Mouse (Mus musculus): ENCODE data around the gene Fbxl5. TPM values are rescaled to one million over a fixed set of nuclear protein-coding genes. Genes with fewer than 3 reads are reported as not detected.

Fbxl5 gene
- polyA plus RNA-seq, 1 experiment from 2014 or later = 63.0 TPM

- H3K9me3 ChIP-seq (ENCODE audit: control insufficient read depth, low read length) = no peaks in the 10 kb centered on the region
- H3K4me1 ChIP-seq (ENCODE audit: control insufficient read depth, insufficient read depth, low read length) = no peaks in the 10 kb centered on the region; the same call in 1 of the 2 replicates
- no peak for ATAC-seq (ENCODE audit: insufficient number of reproducible peaks, low FRiP score, low TSS enrichment, low read depth)
- no peak overlapping the region for H3K4me3 ChIP-seq (ENCODE audit: low read depth, low read length)
- H3K27ac ChIP-seq (replicated peaks; ENCODE audit: low read depth, low read length) = no peak overlapping the region
- H3K27me3 ChIP-seq (ENCODE audit: control insufficient read depth, insufficient read depth, low read length) = no peaks in the 10 kb centered on the region
- H3K9ac ChIP-seq (ENCODE audit: low read length) = no peak overlapping the region
- DNase-seq (ENCODE audit: low spot score) = no peak
- no peaks in the 10 kb centered on the region for H3K36me3 ChIP-seq (ENCODE audit: control insufficient read depth, insufficient read depth, low read length)
- no peak overlapping the region for H3K4me2 ChIP-seq (ENCODE audit: low read depth, severe bottlenecking)
- 78% methylated on average over 4 of the region's 4 CpGs for WGBS
Measured at GRCm38 (mm10) chr5:43806914-43807313, 14.5 kb downstream of the Fbxl5 start.

GRCm38 (mm10) chr5:43806340-43806739 is 15.1 kb downstream of the Fbxl5 start:
- Histone ChIP-seq H3K27ac (replicated peaks; ENCODE audit: low read depth, low read length) (no peak overlapping the region), H3K4me1 (ENCODE audit: control insufficient read depth, insufficient read depth, low read length) (no peaks in the 10 kb centered on the region; the same call in 1 of the 2 replicates), H3K9me3 (ENCODE audit: control insufficient read depth, low read length) (no peaks in the 10 kb centered on the region), H3K9ac (ENCODE audit: low read length) (no peak overlapping the region), H3K4me2 (ENCODE audit: low read depth, severe bottlenecking) (no peak overlapping the region), H3K36me3 (ENCODE audit: control insufficient read depth, insufficient read depth, low read length) (no peaks in the 10 kb centered on the region), H3K4me3 (ENCODE audit: low read depth, low read length) (no peak overlapping the region), H3K27me3 (ENCODE audit: control insufficient read depth, insufficient read depth, low read length) (no peaks in the 10 kb centered on the region)
- no peak for DNase-seq (ENCODE audit: low spot score)
- 95% methylated on average over 7 of the region's 7 CpGs for WGBS
- ATAC-seq (ENCODE audit: insufficient number of reproducible peaks, low FRiP score, low TSS enrichment, low read depth) = no peak

- no peaks in the 10 kb centered on the region for H3K9me3 ChIP-seq (ENCODE audit: control insufficient read depth, low read length)
- no peak overlapping the region for H3K27ac ChIP-seq (replicated peaks; ENCODE audit: low read depth, low read length)
- H3K36me3 ChIP-seq (ENCODE audit: control insufficient read depth, insufficient read depth, low read length) = no peaks in the 10 kb centered on the region
- no peak overlapping the region for H3K4me3 ChIP-seq (ENCODE audit: low read depth, low read length)
- H3K4me1 ChIP-seq (ENCODE audit: control insufficient read depth, insufficient read depth, low read length) = no peaks in the 10 kb centered on the region; the same call in 1 of the 2 replicates
- no peak for ATAC-seq (ENCODE audit: insufficient number of reproducible peaks, low FRiP score, low TSS enrichment, low read depth)
- H3K27me3 ChIP-seq (ENCODE audit: control insufficient read depth, insufficient read depth, low read length) = no peaks in the 10 kb centered on the region
- DNase-seq (ENCODE audit: low spot score) = no peak
- H3K4me2 ChIP-seq (ENCODE audit: low read depth, severe bottlenecking) = no peak overlapping the region
- H3K9ac ChIP-seq (ENCODE audit: low read length) = no peak overlapping the region
- WGBS = 86% methylated on average over 2 of the region's 2 CpGs
Measured at GRCm38 (mm10) chr5:43805401-43805800, 16.0 kb downstream of the Fbxl5 start.

- Histone ChIP-seq H3K36me3 (ENCODE audit: control insufficient read depth, insufficient read depth, low read length) (no peaks in the 10 kb centered on the region), H3K9ac (ENCODE audit: low read length) (no peak overlapping the region), H3K27ac (replicated peaks; ENCODE audit: low read depth, low read length) (no peak overlapping the region), H3K4me2 (ENCODE audit: low read depth, severe bottlenecking) (no peak overlapping the region), H3K9me3 (ENCODE audit: control insufficient read depth, low read length) (no peaks in the 10 kb centered on the region), H3K27me3 (ENCODE audit: control insufficient read depth, insufficient read depth, low read length) (no peaks in the 10 kb centered on the region), H3K4me1 (ENCODE audit: control insufficient read depth, insufficient read depth, low read length) (no peaks in the 10 kb centered on the region), H3K4me3 (ENCODE audit: low read depth, low read length) (no peak overlapping the region)
- DNase-seq (ENCODE audit: low spot score) = no peak
- 90% methylated on average over 4 of the region's 4 CpGs for WGBS
- no peak for ATAC-seq (ENCODE audit: insufficient number of reproducible peaks, low FRiP score, low TSS enrichment, low read depth)
Measured at GRCm38 (mm10) chr5:43801798-43802197, 19.6 kb downstream of the Fbxl5 start.

- Histone ChIP-seq H3K4me3 (ENCODE audit: low read depth, low read length) (no peak overlapping the region), H3K9me3 (ENCODE audit: control insufficient read depth, low read length) (no peaks in the 10 kb centered on the region), H3K27me3 (ENCODE audit: control insufficient read depth, insufficient read depth, low read length) (no peaks in the 10 kb centered on the region), H3K36me3 (ENCODE audit: control insufficient read depth, insufficient read depth, low read length) (no peaks in the 10 kb centered on the region), H3K4me1 (ENCODE audit: control insufficient read depth, insufficient read depth, low read length) (no peaks in the 10 kb centered on the region), H3K9ac (ENCODE audit: low read length) (no peak overlapping the region), H3K27ac (replicated peaks; ENCODE audit: low read depth, low read length) (no peak overlapping the region), H3K4me2 (ENCODE audit: low read depth, severe bottlenecking) (no peak overlapping the region)
- ATAC-seq (ENCODE audit: insufficient number of reproducible peaks, low FRiP score, low TSS enrichment, low read depth) (no peak), DNase-seq (ENCODE audit: low spot score) (no peak)
Measured at GRCm38 (mm10) chr5:43801253-43801652, 20.2 kb downstream of the Fbxl5 start.

- Histone ChIP-seq H3K4me2 (ENCODE audit: low read depth, severe bottlenecking) (no peak overlapping the region), H3K27me3 (ENCODE audit: control insufficient read depth, insufficient read depth, low read length) (no peaks in the 10 kb centered on the region), H3K4me3 (ENCODE audit: low read depth, low read length) (no peak overlapping the region), H3K9ac (ENCODE audit: low read length) (no peak overlapping the region), H3K27ac (replicated peaks; ENCODE audit: low read depth, low read length) (no peak overlapping the region), H3K36me3 (ENCODE audit: control insufficient read depth, insufficient read depth, low read length) (no peaks in the 10 kb centered on the region), H3K4me1 (ENCODE audit: control insufficient read depth, insufficient read depth, low read length) (no peaks in the 10 kb centered on the region), H3K9me3 (ENCODE audit: control insufficient read depth, low read length) (no peaks in the 10 kb centered on the region)
- DNase-seq (ENCODE audit: low spot score) (no peak), ATAC-seq (ENCODE audit: insufficient number of reproducible peaks, low FRiP score, low TSS enrichment, low read depth) (no peak)
- WGBS = 62% methylated on average over 1 of the region's 1 CpGs
Measured at GRCm38 (mm10) chr5:43800700-43801099, 20.7 kb downstream of the Fbxl5 start.

GRCm38 (mm10) chr5:43799530-43799929 is 21.9 kb downstream of the Fbxl5 start:
- no peak overlapping the region for H3K4me3 ChIP-seq (ENCODE audit: low read depth, low read length)
- no peak for ATAC-seq (ENCODE audit: insufficient number of reproducible peaks, low FRiP score, low TSS enrichment, low read depth)
- WGBS = 88% methylated on average over 5 of the region's 5 CpGs
- H3K27ac ChIP-seq (replicated peaks; ENCODE audit: low read depth, low read length) = no peak overlapping the region
- no peak overlapping the region for H3K9ac ChIP-seq (ENCODE audit: low read length)
- no peak overlapping the region for H3K4me2 ChIP-seq (ENCODE audit: low read depth, severe bottlenecking)
- no peak for DNase-seq (ENCODE audit: low spot score)
- H3K4me1 ChIP-seq (ENCODE audit: control insufficient read depth, insufficient read depth, low read length) = no peaks in the 10 kb centered on the region
- no peaks in the 10 kb centered on the region for H3K36me3 ChIP-seq (ENCODE audit: control insufficient read depth, insufficient read depth, low read length)
- no peaks in the 10 kb centered on the region for H3K27me3 ChIP-seq (ENCODE audit: control insufficient read depth, insufficient read depth, low read length)
- no peaks in the 10 kb centered on the region for H3K9me3 ChIP-seq (ENCODE audit: control insufficient read depth, low read length)

- H3K27me3 ChIP-seq (ENCODE audit: control insufficient read depth, insufficient read depth, low read length) = no peaks in the 10 kb centered on the region
- WGBS = 85% methylated on average over 5 of the region's 5 CpGs
- DNase-seq (ENCODE audit: low spot score) = no peak
- H3K9ac ChIP-seq (ENCODE audit: low read length) = no peak overlapping the region
- ATAC-seq (ENCODE audit: insufficient number of reproducible peaks, low FRiP score, low TSS enrichment, low read depth) = no peak
- no peak overlapping the region for H3K4me3 ChIP-seq (ENCODE audit: low read depth, low read length)
- no peaks in the 10 kb centered on the region for H3K36me3 ChIP-seq (ENCODE audit: control insufficient read depth, insufficient read depth, low read length)
- H3K9me3 ChIP-seq (ENCODE audit: control insufficient read depth, low read length) = no peaks in the 10 kb centered on the region
- no peak overlapping the region for H3K27ac ChIP-seq (replicated peaks; ENCODE audit: low read depth, low read length)
- no peak overlapping the region for H3K4me2 ChIP-seq (ENCODE audit: low read depth, severe bottlenecking)
- no peaks in the 10 kb centered on the region for H3K4me1 ChIP-seq (ENCODE audit: control insufficient read depth, insufficient read depth, low read length)
Measured at GRCm38 (mm10) chr5:43792354-43792753, 29.1 kb downstream of the Fbxl5 start.

GRCm38 (mm10) chr5:43787976-43788752 is 33.3 kb downstream of the Fbxl5 start:
- 89% methylated on average over 9 of the region's 9 CpGs for WGBS
- Histone ChIP-seq H3K27ac (replicated peaks; ENCODE audit: low read depth, low read length) (no peak overlapping the region), H3K27me3 (ENCODE audit: control insufficient read depth, insufficient read depth, low read length) (no peaks in the 10 kb centered on the region), H3K9me3 (ENCODE audit: control insufficient read depth, low read length) (no peaks in the 10 kb centered on the region), H3K36me3 (ENCODE audit: control insufficient read depth, insufficient read depth, low read length) (no peaks in the 10 kb centered on the region), H3K9ac (ENCODE audit: low read length) (no peak overlapping the region), H3K4me3 (ENCODE audit: low read depth, low read length) (no peak overlapping the region), H3K4me1 (ENCODE audit: control insufficient read depth, insufficient read depth, low read length) (no peaks in the 10 kb centered on the region), H3K4me2 (ENCODE audit: low read depth, severe bottlenecking) (no peak overlapping the region)
- ATAC-seq (ENCODE audit: insufficient number of reproducible peaks, low FRiP score, low TSS enrichment, low read depth) (no peak), DNase-seq (ENCODE audit: low spot score) (no peak)

Data from limb, embryonic 11.5 days (tissue).